Mouse (Mus musculus): ENCODE data around the gene Gm10188. TPM values are rescaled to one million over a fixed set of nuclear protein-coding genes. Genes with fewer than 3 reads are reported as not detected.

Gene Gm10188
- total and polyA plus RNA-seq, 3 experiments = not detected

GRCm38 (mm10) chr1:132221627-132222026 lies 7.9 kb downstream of the Gm10188 start:
- no peak overlapping the region for H3K27ac ChIP-seq
- no peaks in the 10 kb centered on the region; the same call in 1 of the 2 replicates for H3K27me3 ChIP-seq (ENCODE audit: control insufficient read depth, insufficient read depth, low read length)
- WGBS = 35% methylated on average over 2 of the region's 2 CpGs
- H3K9ac ChIP-seq (ENCODE audit: low read depth, low read length) = no peak overlapping the region
- no peaks in the 10 kb centered on the region for H3K36me3 ChIP-seq (ENCODE audit: control insufficient read depth, insufficient read depth, low read length)
- TF ChIP-seq CTCF (IDR thresholded peaks at IDR 0.05) (no peak), POLR2A (IDR thresholded peaks at IDR 0.05; ENCODE audit: insufficient read depth, low read depth, low read length) (no peak), EP300 (IDR thresholded peaks at IDR 0.05; ENCODE audit: insufficient read depth, low read depth, low read length) (no peak)
- intact Hi-C loops (cut with DNase I) = no loop called here
- no peak overlapping the region for H3K4me3 ChIP-seq
- DNase-seq = no peak
- H3K79me2 ChIP-seq (replicated peaks; ENCODE audit: control insufficient read depth, insufficient read depth, low read length) = no peaks in the 10 kb centered on the region
- no peaks in the 10 kb centered on the region for H3K4me1 ChIP-seq (ENCODE audit: control insufficient read depth, insufficient read depth, low read length)

DNA sequence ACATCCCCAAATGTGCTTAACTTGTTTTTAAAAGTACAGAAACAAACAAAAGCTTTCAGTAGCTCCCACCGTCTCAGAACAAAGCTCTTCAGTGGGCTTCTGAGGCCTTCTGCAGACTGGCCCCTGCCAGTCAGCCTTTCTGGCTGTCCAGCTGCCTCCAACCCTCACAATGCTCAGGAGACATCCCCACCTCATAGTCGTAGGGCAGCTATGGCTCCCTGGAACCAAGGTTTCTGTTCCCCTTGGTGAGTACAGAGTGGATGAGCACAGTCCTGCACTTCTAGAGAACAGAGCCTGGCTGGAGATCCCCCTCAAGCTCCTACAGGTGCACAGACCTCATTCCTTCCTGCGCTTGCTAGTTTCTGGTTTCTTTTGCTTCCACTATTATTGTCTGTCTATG lies 13.3 kb downstream of the Gm10188 start:
- Histone ChIP-seq H3K27ac (no peak overlapping the region), H3K4me3 (no peak overlapping the region), H3K27me3 (ENCODE audit: control insufficient read depth, insufficient read depth, low read length) (no peaks in the 10 kb centered on the region), H3K36me3 (ENCODE audit: control insufficient read depth, insufficient read depth, low read length) (no peaks in the 10 kb centered on the region), H3K9ac (ENCODE audit: low read depth, low read length) (no peak overlapping the region), H3K79me2 (replicated peaks; ENCODE audit: control insufficient read depth, insufficient read depth, low read length) (no peaks in the 10 kb centered on the region), H3K4me1 (ENCODE audit: control insufficient read depth, insufficient read depth, low read length) (no peaks in the 10 kb centered on the region)
- intact Hi-C loops (cut with DNase I) = no loop called here
- no peak for DNase-seq
- TF ChIP-seq EP300 (IDR thresholded peaks at IDR 0.05; ENCODE audit: insufficient read depth, low read depth, low read length) (no peak), POLR2A (IDR thresholded peaks at IDR 0.05; ENCODE audit: insufficient read depth, low read depth, low read length) (no peak), CTCF (IDR thresholded peaks at IDR 0.05) (no peak)
- WGBS = 69% methylated on average over 3 of the region's 3 CpGs

- Histone ChIP-seq H3K27ac (no peak overlapping the region), H3K79me2 (replicated peaks; ENCODE audit: control insufficient read depth, insufficient read depth, low read length) (no peaks in the 10 kb centered on the region), H3K4me3 (no peak overlapping the region), H3K27me3 (ENCODE audit: control insufficient read depth, insufficient read depth, low read length) (no peaks in the 10 kb centered on the region), H3K9ac (ENCODE audit: low read depth, low read length) (no peak overlapping the region), H3K36me3 (ENCODE audit: control insufficient read depth, insufficient read depth, low read length) (no peaks in the 10 kb centered on the region), H3K4me1 (ENCODE audit: control insufficient read depth, insufficient read depth, low read length) (no peaks in the 10 kb centered on the region)
- 48% methylated on average over 6 of the region's 6 CpGs for whole genome bisulfite sequencing
- intact Hi-C loops (cut with DNase I) = no loop called here
- TF ChIP-seq POLR2A (IDR thresholded peaks at IDR 0.05; ENCODE audit: insufficient read depth, low read depth, low read length) (no peak), EP300 (IDR thresholded peaks at IDR 0.05; ENCODE audit: insufficient read depth, low read depth, low read length) (no peak), CTCF (IDR thresholded peaks at IDR 0.05) (no peak)
- no peak for DNase-seq
These were observed 16.5 kb downstream of the Gm10188 start for GRCm38 (mm10) chr1:132213076-132213475.

- DNase-seq = peak; percentile 53 to 69
- 11% methylated on average over 20 of the region's 20 CpGs for WGBS
- H3K9ac ChIP-seq (ENCODE audit: low read depth, low read length) = no peak overlapping the region
These were observed 17.3 kb downstream of the Gm10188 start for GRCm38 (mm10) chr1:132212218-132212617.

DNA sequence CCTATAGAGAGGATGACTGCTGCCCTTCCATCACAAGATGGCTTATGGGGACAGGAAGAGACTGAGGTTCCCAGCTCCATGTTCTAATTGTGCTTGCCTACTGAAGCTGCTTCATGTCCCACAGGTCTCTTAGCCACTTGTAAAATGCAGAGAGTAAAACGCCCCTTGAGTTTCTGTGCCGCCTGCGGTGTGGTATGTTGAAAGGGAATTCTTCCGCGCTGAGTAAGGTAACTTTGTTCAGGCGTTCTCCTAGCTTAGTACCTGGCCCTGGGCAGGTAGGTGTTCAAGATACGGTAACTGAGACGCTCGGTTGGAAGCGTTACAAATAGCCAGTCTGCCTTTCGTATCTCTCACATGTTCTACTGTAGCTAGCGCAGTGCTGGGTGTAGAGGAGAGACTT lies 17.9 kb downstream of the Gm10188 start:
- no peaks in the 10 kb centered on the region for H3K36me3 ChIP-seq (ENCODE audit: control insufficient read depth, insufficient read depth, low read length)
- no peaks in the 10 kb centered on the region for H3K79me2 ChIP-seq (replicated peaks; ENCODE audit: control insufficient read depth, insufficient read depth, low read length)
- DNase-seq = no peak
- WGBS = 39% methylated on average over 12 of the region's 12 CpGs
- no peak overlapping the region for H3K9ac ChIP-seq (ENCODE audit: low read depth, low read length)
- no peak overlapping the region for H3K27ac ChIP-seq
- H3K27me3 ChIP-seq (ENCODE audit: control insufficient read depth, insufficient read depth, low read length) = no peaks in the 10 kb centered on the region
- no peaks in the 10 kb centered on the region for H3K4me1 ChIP-seq (ENCODE audit: control insufficient read depth, insufficient read depth, low read length)
- intact Hi-C loops (cut with DNase I) = no loop called here
- no peak overlapping the region for H3K4me3 ChIP-seq
- TF ChIP-seq CTCF (IDR thresholded peaks at IDR 0.05) (no peak), POLR2A (IDR thresholded peaks at IDR 0.05; ENCODE audit: insufficient read depth, low read depth, low read length) (no peak), EP300 (IDR thresholded peaks at IDR 0.05; ENCODE audit: insufficient read depth, low read depth, low read length) (no peak)

More at GRCm38 (mm10) chr1:132212218-132212617, 17.3 kb downstream of the Gm10188 start:
- Histone ChIP-seq H3K4me1 (ENCODE audit: control insufficient read depth, insufficient read depth, low read length) (no peaks in the 10 kb centered on the region), H3K36me3 (ENCODE audit: control insufficient read depth, insufficient read depth, low read length) (no peaks in the 10 kb centered on the region), H3K4me3 (peak overlapping the region; percentile 30), H3K27me3 (ENCODE audit: control insufficient read depth, insufficient read depth, low read length) (no peaks in the 10 kb centered on the region), H3K79me2 (replicated peaks; ENCODE audit: control insufficient read depth, insufficient read depth, low read length) (no peaks in the 10 kb centered on the region), H3K27ac (no peak overlapping the region)
- intact Hi-C loops (cut with DNase I) = no loop called here
- peak; percentile 80 for TF ChIP-seq CTCF (IDR thresholded peaks at IDR 0.05)
- no peak for TF ChIP-seq EP300 (IDR thresholded peaks at IDR 0.05; ENCODE audit: insufficient read depth, low read depth, low read length)
- no peak for TF ChIP-seq POLR2A (IDR thresholded peaks at IDR 0.05; ENCODE audit: insufficient read depth, low read depth, low read length)

- no peaks in the 10 kb centered on the region for H3K36me3 ChIP-seq (ENCODE audit: control insufficient read depth, insufficient read depth, low read length)
These were observed 18.6 kb downstream of the Gm10188 start for GRCm38 (mm10) chr1:132210922-132211321.

More at GRCm38 (mm10) chr1:132210922-132211321, 18.6 kb downstream of the Gm10188 start:
- Histone ChIP-seq H3K9ac (ENCODE audit: low read depth, low read length) (no peak overlapping the region), H3K79me2 (replicated peaks; ENCODE audit: control insufficient read depth, insufficient read depth, low read length) (no peaks in the 10 kb centered on the region), H3K27me3 (ENCODE audit: control insufficient read depth, insufficient read depth, low read length) (no peaks in the 10 kb centered on the region), H3K4me1 (ENCODE audit: control insufficient read depth, insufficient read depth, low read length) (no peaks in the 10 kb centered on the region), H3K4me3 (no peak overlapping the region), H3K27ac (no peak overlapping the region)
- 21% methylated on average over 7 of the region's 7 CpGs for WGBS
- TF ChIP-seq EP300 (IDR thresholded peaks at IDR 0.05; ENCODE audit: insufficient read depth, low read depth, low read length) (no peak), POLR2A (IDR thresholded peaks at IDR 0.05; ENCODE audit: insufficient read depth, low read depth, low read length) (no peak), CTCF (IDR thresholded peaks at IDR 0.05) (peak; percentile 60)
- DNase-seq = no peak
- intact Hi-C loops (cut with DNase I) = no loop called here

Data from heart, adult 2 months (tissue).